In genomic region chr17:73386581-73386980, GRCm38 (mm10) we compare ENCODE assay signal across 14 mouse cellular contexts. TPM values are rescaled to one million over a fixed set of nuclear protein-coding genes. Genes with fewer than 3 reads are reported as not detected.
"Had no signal": no experiment of that assay in that cellular context is flagged by ENCODE, and none has a peak within 500 bp of the region (broad histone marks: within the 10 kb centered on the region; RNA-seq: fewer than 3 reads in every experiment).

No protein-coding gene starts in this region.

- H3K27ac ChIP-seq: kidney, embryonic 15.5 days; limb, embryonic 13.5 days; liver, embryonic 14.5 days; midbrain, embryonic 12.5 days; neural tube, embryonic 13.5 days had no signal

- DNase-seq: kidney, postnatal 14 days; layer of hippocampus, postnatal 36 days; left cerebral cortex, postnatal 4 days; lung, adult 18-20 months; retina, postnatal 1 day; thymus, postnatal 36 days had no signal

- H3K4me3 ChIP-seq: kidney, embryonic 15.5 days; limb, embryonic 13.5 days; midbrain, embryonic 12.5 days; neural tube, embryonic 13.5 days had no signal

RNA-seq across cellular contexts. Expression of gene Capn13, which starts 14.1 kb away (rescaled TPM):
- total RNA-seq: layer of hippocampus, adult 8-10 months; layer of hippocampus, postnatal 36 days; left cerebral cortex, postnatal 10 days; left cerebral cortex, postnatal 4 days; megakaryocyte-erythroid progenitor cell, adult 5-6 weeks had no signal
